Mouse (Mus musculus) liver, embryonic 14.5 days (tissue): ENCODE data around the gene Kcnk4.

ENCODE experiments used
- CTCF ChIP-seq: IDR thresholded peaks from 2 replicates; pipeline ENCODE4 v1.5.1; 2016; ENCODE audit warnings: antibody characterized with exemption, low read depth, control low read depth
- EP300 ChIP-seq: IDR thresholded peaks from 2 replicates; pipeline ENCODE4 v1.6.1; 2016; ENCODE audit warnings: antibody characterized with exemption, low read depth

GRCm38 (mm10) chr19:6939106-6940002 is 5.0 kb upstream of the Kcnk4 start:
- TF ChIP-seq CTCF = no peak
- no peak for TF ChIP-seq EP300
